Mouse (Mus musculus): ENCODE data around the gene Gprin2. TPM values are rescaled to one million over a fixed set of nuclear protein-coding genes. Genes with fewer than 3 reads are reported as not detected.

Gene Gprin2
- polyA plus RNA-seq (2015; fragmentation: Nextera tagmentation; extraction: Ambion mirVana), result 0.19 and 0.30 TPM in 2 replicates

DNA sequence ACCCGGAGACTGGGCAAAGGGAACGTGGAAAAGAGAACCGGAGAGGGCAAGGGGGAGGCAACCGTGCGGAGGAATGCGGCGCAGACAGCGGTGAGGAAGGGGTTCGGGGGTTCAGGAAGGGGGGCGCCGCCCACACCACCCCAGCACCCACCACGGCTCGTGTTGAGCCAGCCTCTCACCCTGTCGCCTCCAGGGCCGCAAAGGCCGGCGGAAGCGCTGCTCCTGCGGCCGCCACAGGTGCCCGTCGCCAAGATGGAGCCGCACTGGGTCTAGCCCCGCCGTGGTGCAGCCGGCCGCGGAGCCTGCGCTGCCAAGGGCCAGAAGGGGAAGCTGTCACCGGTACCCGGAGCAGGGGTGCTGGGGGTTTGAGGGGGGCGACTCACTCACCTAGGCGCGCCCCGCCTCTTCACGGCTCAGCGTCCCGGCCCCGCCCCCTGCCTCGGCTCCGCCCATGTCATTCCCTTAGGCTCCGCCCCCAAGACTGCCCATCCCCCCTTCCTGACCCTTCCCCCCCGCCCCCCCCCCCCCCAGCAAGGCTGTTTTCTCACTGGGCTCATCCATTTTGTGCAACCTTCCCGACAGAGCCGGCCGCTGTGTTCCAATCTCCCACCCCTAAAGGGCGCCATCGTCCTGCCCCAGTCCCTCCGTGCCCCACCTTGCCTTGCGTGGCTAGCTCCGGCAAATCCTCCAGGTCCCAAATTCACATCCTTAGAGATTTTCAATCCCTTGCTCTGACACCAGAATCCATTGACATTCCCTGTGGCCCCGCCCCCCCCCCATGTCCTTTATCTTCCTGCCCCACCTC, at the start of gene Gprin2:
Gene Gprin2, minus strand, starts transcription at position 423 of the 805 bp plus-strand sequence.
- Histone ChIP-seq H3K4me3 (replicated peaks) (peak within 1 kb of the TSS; percentile 64), H3K4me1 (replicated peaks) (peaks cover 5% of the 10 kb centered on the region; the same call in 1 of the 2 replicates), H3K4me2 (replicated peaks) (peak within 1 kb of the TSS; percentile 96), H3K9ac (peak within 1 kb of the TSS; percentile 47), H3K9me3 (no peaks in the 10 kb centered on the region), H3K27me3 (replicated peaks) (peaks cover 4% of the 10 kb centered on the region; the same call in 1 of the 2 replicates), H3K36me3 (no peaks in the 10 kb centered on the region), H3K27ac (no peak within 1 kb of the TSS)
- 3% methylated on average over 46 of the region's 52 CpGs for WGBS
- peak; percentile 73 for ATAC-seq

DNA sequence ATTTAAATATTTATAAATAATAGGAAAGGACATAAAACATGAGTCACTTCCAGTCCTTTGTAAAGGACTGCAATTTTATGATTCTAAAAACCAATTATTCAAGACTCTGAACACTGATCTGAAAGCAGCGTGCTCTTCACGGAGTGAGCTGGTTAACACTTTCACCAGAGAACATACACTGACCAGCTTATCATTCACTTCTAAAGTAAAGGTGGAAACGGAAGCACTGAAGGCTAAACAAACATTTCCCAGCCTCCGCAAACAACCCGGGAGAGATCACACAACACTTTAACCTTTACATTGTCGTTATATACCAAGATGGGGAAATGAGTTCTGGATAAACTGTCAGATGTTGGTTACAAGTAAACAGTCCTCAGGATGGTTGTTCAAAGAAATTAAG, 39.2 kb upstream of the Gprin2 start:
- 39% methylated on average over 6 of the region's 6 CpGs for WGBS
- ATAC-seq, result no peak
- H3K9me3 ChIP-seq, result no peaks in the 10 kb centered on the region
- no peak overlapping the region for H3K4me3 ChIP-seq (replicated peaks)
- H3K36me3 ChIP-seq, result no peaks in the 10 kb centered on the region
- no peak overlapping the region for H3K27ac ChIP-seq
- H3K4me1 ChIP-seq (replicated peaks), result no peaks in the 10 kb centered on the region
- no peak overlapping the region for H3K4me2 ChIP-seq (replicated peaks)
- no peaks in the 10 kb centered on the region for H3K27me3 ChIP-seq (replicated peaks)
- no peak overlapping the region for H3K9ac ChIP-seq

- Histone ChIP-seq H3K4me1 (replicated peaks) (no peaks in the 10 kb centered on the region), H3K27ac (no peak overlapping the region), H3K9ac (no peak overlapping the region), H3K4me3 (replicated peaks) (no peak overlapping the region), H3K36me3 (no peaks in the 10 kb centered on the region), H3K9me3 (no peaks in the 10 kb centered on the region), H3K4me2 (replicated peaks) (no peak overlapping the region), H3K27me3 (replicated peaks) (no peaks in the 10 kb centered on the region)
- ATAC-seq, result no peak
- 62% methylated on average over 10 of the region's 10 CpGs for WGBS
Measured at GRCm38 (mm10) chr14:34240263-34240662, 38.8 kb upstream of the Gprin2 start.

GRCm38 (mm10) chr14:34234630-34235380, 33.4 kb upstream of the Gprin2 start:
- 7% methylated on average over 16 of the region's 16 CpGs for WGBS
- peak; percentile 98 for ATAC-seq

GRCm38 (mm10) chr14:34233846-34234245, 32.4 kb upstream of the Gprin2 start:
- no peaks in the 10 kb centered on the region for H3K27me3 ChIP-seq (replicated peaks)
- WGBS, result 67% methylated on average over 4 of the region's 4 CpGs
- ATAC-seq, result no peak

More at GRCm38 (mm10) chr14:34234630-34235380, 33.4 kb upstream of the Gprin2 start:
- Histone ChIP-seq H3K27ac (no peak overlapping the region), H3K9ac (peak overlapping the region; percentile 26; the same call in 1 of the 2 replicates), H3K36me3 (no peaks in the 10 kb centered on the region), H3K9me3 (no peaks in the 10 kb centered on the region), H3K4me3 (replicated peaks) (peak overlapping the region; percentile 27), H3K4me1 (replicated peaks) (peaks cover 2% of the 10 kb centered on the region; the same call in 1 of the 2 replicates), H3K4me2 (replicated peaks) (peak overlapping the region; percentile 75), H3K27me3 (replicated peaks) (no peaks in the 10 kb centered on the region)

DNA sequence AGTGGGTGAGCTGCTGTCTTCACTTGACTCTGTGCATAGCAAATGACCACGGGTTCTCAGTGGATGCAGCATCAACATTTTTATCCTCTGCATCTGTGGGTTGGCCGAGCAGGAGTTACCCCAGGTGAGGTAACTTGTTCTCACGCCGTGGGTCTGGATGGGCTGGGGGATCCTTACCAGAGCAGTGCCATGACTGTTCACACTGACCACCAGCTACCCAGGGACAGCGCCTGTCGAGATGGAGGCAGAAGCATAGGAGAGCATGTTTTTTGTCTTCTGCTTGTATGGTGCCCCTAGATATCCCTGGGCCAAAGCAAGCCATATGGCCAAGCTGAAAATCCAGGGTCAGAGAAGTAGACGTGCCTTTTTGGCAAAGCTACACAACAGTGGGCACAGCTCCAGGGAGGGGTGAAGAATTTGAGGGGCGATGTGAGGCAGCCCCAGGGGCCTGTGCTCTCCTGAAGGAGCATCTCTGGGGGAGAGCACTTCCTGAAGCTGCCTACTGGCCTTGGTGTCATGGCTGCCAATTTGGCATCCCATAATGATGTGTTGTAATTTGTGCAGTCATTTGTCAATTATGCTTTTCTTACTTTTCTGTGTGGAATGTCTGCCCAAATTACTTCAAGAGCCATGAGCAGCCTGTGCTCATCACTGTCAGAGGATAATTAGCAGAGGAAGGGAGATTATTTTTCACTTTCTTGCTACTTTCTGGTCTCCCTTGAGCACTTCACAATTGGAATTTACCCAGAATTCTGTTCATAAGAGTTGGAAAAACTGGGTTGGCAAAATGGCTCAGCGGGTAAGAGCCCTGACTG, 31.6 kb upstream of the Gprin2 start:
- WGBS, result 83% methylated on average over 9 of the region's 9 CpGs

More at GRCm38 (mm10) chr14:34233846-34234245, 32.4 kb upstream of the Gprin2 start:
- H3K27ac ChIP-seq, result no peak overlapping the region
- H3K9me3 ChIP-seq, result no peaks in the 10 kb centered on the region
- no peak overlapping the region for H3K9ac ChIP-seq
- H3K4me2 ChIP-seq (replicated peaks), result no peak overlapping the region
- H3K4me1 ChIP-seq (replicated peaks), result peaks cover 2% of the 10 kb centered on the region; the same call in 1 of the 2 replicates
- no peaks in the 10 kb centered on the region for H3K36me3 ChIP-seq
- no peak overlapping the region for H3K4me3 ChIP-seq (replicated peaks)

DNA sequence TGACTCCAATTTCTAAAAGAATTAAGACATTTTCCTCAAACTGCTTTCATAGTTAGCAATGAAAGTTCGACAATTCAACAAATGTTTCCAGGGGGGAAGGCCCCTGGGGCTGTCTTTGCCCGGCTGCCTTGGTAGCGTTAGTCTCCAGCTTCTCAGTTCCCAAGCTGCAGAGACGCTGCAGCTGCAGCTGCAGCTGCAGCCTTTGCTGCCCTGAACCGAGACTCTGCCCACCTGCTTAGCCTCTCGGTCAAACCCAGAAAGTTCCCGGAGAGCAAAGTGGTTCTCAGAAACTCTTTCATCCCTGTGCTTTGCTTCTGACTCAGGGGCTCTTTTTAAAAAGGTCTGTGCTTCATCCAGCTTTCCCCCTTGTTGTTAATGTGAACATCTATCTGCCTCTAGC, 30.9 kb upstream of the Gprin2 start:
- H3K4me1 ChIP-seq (replicated peaks), result peaks cover 2% of the 10 kb centered on the region; the same call in 1 of the 2 replicates
- H3K4me3 ChIP-seq (replicated peaks), result no peak overlapping the region
- no peaks in the 10 kb centered on the region for H3K27me3 ChIP-seq (replicated peaks)
- H3K9me3 ChIP-seq, result no peaks in the 10 kb centered on the region
- no peaks in the 10 kb centered on the region for H3K36me3 ChIP-seq
- WGBS, result 74% methylated on average over 7 of the region's 7 CpGs
- no peak overlapping the region for H3K27ac ChIP-seq
- ATAC-seq, result no peak
- no peak overlapping the region for H3K9ac ChIP-seq
- H3K4me2 ChIP-seq (replicated peaks), result no peak overlapping the region

More for the DNA sequence above, 31.6 kb upstream of the Gprin2 start:
- no peak for ATAC-seq
- H3K27ac ChIP-seq, result no peak overlapping the region
- no peaks in the 10 kb centered on the region for H3K27me3 ChIP-seq (replicated peaks)
- no peak overlapping the region for H3K4me2 ChIP-seq (replicated peaks)
- H3K4me3 ChIP-seq (replicated peaks), result no peak overlapping the region
- no peaks in the 10 kb centered on the region for H3K9me3 ChIP-seq
- H3K36me3 ChIP-seq, result no peaks in the 10 kb centered on the region
- H3K9ac ChIP-seq, result no peak overlapping the region
- H3K4me1 ChIP-seq (replicated peaks), result peaks cover 2% of the 10 kb centered on the region; the same call in 1 of the 2 replicates

DNA sequence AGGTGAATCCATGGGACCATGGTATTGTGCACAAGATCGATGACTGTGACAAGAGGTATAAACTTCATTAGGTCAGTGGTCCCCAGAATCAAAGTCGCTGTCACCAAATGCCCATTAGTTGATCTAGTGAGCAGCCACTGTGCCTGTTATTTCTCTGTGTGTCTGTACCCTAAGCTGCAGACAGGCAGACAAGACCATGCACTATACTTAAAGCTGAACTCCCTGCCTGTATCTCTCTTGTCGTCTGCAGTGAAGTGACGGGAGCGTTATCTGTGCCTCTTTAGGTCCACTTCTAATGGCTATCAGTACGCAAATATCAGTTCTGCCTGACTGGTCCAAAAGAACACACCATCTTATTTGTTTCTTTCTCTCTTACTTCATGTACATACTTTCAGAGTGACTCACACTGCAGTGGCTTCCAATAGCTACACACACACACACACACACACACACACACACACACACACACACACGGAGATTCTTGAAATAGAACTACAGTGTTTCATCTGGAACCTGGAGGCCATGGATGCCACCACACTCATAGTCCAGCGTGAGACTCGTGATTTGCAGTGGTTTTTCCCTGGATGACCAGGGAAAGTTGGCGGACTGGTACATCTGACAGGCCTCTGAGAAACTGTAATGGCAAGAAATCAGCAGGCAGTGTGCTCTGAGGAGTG, 27.5 kb upstream of the Gprin2 start:
- Histone ChIP-seq H3K27ac (no peak overlapping the region), H3K9me3 (no peaks in the 10 kb centered on the region), H3K4me3 (replicated peaks) (no peak overlapping the region), H3K4me1 (replicated peaks) (no peaks in the 10 kb centered on the region), H3K36me3 (no peaks in the 10 kb centered on the region), H3K9ac (no peak overlapping the region), H3K4me2 (replicated peaks) (no peak overlapping the region), H3K27me3 (replicated peaks) (no peaks in the 10 kb centered on the region)
- ATAC-seq, result no peak
- 77% methylated on average over 10 of the region's 10 CpGs for WGBS

GRCm38 (mm10) chr14:34227981-34228380, 26.5 kb upstream of the Gprin2 start:
- H3K36me3 ChIP-seq, result no peaks in the 10 kb centered on the region
- ATAC-seq, result no peak
- no peak overlapping the region for H3K27ac ChIP-seq
- H3K4me2 ChIP-seq (replicated peaks), result no peak overlapping the region
- 80% methylated on average over 12 of the region's 12 CpGs for WGBS
- no peak overlapping the region for H3K9ac ChIP-seq
- H3K4me1 ChIP-seq (replicated peaks), result no peaks in the 10 kb centered on the region
- no peaks in the 10 kb centered on the region for H3K27me3 ChIP-seq (replicated peaks)
- H3K4me3 ChIP-seq (replicated peaks), result no peak overlapping the region
- no peaks in the 10 kb centered on the region for H3K9me3 ChIP-seq

DNA sequence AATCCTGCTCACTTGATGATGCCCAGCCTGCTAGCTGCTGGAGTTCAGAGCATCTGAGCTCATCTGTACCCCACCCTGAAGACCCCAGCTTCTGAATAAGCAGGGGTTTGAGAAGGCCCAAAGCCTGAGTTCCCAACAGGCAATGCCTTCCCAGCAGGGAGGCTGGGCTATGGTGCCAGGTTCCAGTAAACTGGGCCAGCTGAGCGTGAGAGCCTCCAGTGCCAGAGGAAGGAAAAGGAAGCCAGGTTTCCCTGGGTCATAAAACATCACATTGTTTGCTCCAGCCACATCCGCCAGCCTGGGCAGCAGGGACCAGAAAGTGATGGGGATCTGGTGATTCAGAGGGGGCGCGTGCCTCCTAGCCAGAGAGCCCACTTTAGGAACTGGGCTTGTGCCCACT, 25.1 kb upstream of the Gprin2 start:
- no peaks in the 10 kb centered on the region for H3K27me3 ChIP-seq (replicated peaks)
- no peak overlapping the region for H3K27ac ChIP-seq
- no peaks in the 10 kb centered on the region for H3K36me3 ChIP-seq
- 58% methylated on average over 4 of the region's 4 CpGs for WGBS
- H3K4me3 ChIP-seq (replicated peaks), result no peak overlapping the region
- no peak for ATAC-seq
- no peak overlapping the region for H3K9ac ChIP-seq
- no peak overlapping the region for H3K4me2 ChIP-seq (replicated peaks)
- H3K9me3 ChIP-seq, result no peaks in the 10 kb centered on the region
- H3K4me1 ChIP-seq (replicated peaks), result no peaks in the 10 kb centered on the region

DNA sequence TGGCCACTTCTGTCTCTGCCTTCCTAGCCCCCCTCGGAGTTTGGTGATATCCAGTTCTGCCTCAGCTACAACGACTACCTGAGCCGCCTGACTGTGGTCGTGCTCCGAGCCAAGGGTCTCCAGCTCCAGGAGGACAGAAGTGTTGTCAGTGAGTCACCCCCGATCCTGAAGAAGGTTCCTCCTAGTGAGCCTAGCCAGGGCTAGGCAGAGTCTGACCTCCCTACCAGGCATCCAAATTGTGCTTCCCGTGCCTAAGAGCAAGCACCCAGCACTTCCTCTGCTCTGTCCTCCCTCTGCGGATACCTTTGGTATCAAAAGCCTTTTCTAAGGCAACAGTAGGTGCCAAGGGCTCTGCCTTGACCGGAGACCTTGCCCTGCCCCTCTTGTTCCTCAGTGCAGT, 24.5 kb upstream of the Gprin2 start:
- Histone ChIP-seq H3K9me3 (no peaks in the 10 kb centered on the region), H3K27ac (no peak overlapping the region), H3K4me2 (replicated peaks) (no peak overlapping the region), H3K36me3 (no peaks in the 10 kb centered on the region), H3K4me1 (replicated peaks) (no peaks in the 10 kb centered on the region), H3K4me3 (replicated peaks) (no peak overlapping the region), H3K9ac (no peak overlapping the region), H3K27me3 (replicated peaks) (0 out of 2 replicates have a peak, but pooled peaks cover 2% of the 10 kb centered on the region)
- WGBS, result 83% methylated on average over 9 of the region's 9 CpGs
- ATAC-seq, result no peak

Data from intestine, embryonic 15.5 days (tissue).